Mouse (Mus musculus): ENCODE measurements around the gene Map3k1. TPM values are rescaled to one million over a fixed set of nuclear protein-coding genes. Genes with fewer than 3 reads are reported as not detected.

The Map3k1 gene
- polyA plus RNA-seq, 1 experiment from 2014 or later = 15.5 TPM

DNA sequence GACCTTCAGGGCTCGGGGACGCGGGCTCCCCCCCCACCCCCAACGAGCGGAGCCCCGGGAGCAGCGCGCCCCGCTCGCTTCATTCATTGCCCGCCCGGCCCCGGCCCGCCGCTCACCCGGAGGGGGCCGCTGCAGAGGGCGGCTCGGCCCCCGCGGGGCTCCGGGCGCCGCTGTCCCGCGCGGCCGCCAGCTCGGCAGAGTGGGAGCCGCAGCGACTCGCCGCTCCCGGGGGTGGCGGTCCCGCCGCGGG, 481 bp downstream of the Map3k1 start:
- H3K4me3 ChIP-seq (ENCODE audit: low read depth, low read length) = peak overlapping the region; percentile 85
- ATAC-seq (ENCODE audit: insufficient number of reproducible peaks, low FRiP score, low TSS enrichment, low read depth) (peak; percentile 40; the same call in 1 of the 2 replicates), DNase-seq (ENCODE audit: low spot score) (no peak)
- peak overlapping the region; percentile 91 for H3K27ac ChIP-seq (replicated peaks; ENCODE audit: low read depth, low read length)
- peaks cover 5% of the 10 kb centered on the region for H3K4me1 ChIP-seq (ENCODE audit: control insufficient read depth, insufficient read depth, low read length)
- H3K4me2 ChIP-seq (ENCODE audit: low read depth, severe bottlenecking) = peak overlapping the region; percentile 94
- WGBS = 3% methylated on average over 15 of the region's 38 CpGs
- no peaks in the 10 kb centered on the region for H3K36me3 ChIP-seq (ENCODE audit: control insufficient read depth, insufficient read depth, low read length)
- no peaks in the 10 kb centered on the region for H3K27me3 ChIP-seq (ENCODE audit: control insufficient read depth, insufficient read depth, low read length)
- H3K9me3 ChIP-seq (ENCODE audit: control insufficient read depth, low read length) = no peaks in the 10 kb centered on the region
- peak overlapping the region; percentile 94 for H3K9ac ChIP-seq (ENCODE audit: low read length)

DNA sequence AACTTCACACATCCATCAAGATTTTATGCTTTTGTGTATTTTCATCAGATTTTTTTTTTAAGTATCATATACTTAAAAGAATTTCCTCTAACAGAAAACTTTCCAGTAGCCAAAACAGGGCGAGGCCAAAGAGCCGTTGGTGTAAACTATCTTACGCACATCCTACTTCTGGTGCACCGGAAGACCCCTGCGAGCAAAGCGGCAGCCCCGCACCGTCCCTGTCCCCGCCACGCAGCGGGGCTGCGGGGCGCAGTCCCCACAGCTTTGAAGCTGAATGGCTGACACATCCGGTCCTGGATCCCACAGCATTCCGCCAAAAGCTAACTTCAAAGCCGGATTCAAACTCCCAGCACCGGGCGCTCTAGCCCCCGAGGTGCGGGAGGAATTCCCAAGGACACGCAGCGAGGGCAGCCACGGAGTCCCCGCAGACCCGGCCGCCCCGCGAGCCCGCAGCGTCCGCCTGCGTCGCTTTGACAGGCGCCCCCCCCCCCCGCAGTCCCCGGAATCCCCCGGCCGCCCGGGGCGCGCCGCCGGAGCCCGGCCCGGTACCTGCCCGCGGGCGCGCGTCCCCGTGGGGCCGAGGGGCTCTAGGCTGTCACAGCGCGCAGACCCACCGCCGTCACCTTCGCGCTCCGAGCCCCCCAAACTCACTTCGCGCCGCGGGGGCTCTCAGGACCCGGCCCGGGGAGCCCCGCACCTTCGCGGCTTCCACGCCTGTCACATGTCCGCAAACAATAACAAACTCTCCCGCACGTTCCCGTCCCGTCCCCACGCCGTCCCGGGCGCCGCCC, 1.0 kb downstream of the Map3k1 start:
- peak overlapping the region; percentile 85 for H3K4me3 ChIP-seq (ENCODE audit: low read depth, low read length)
- no peak; the same call in 1 of the 2 replicates for ATAC-seq (ENCODE audit: insufficient number of reproducible peaks, low FRiP score, low TSS enrichment, low read depth)
- H3K4me2 ChIP-seq (ENCODE audit: low read depth, severe bottlenecking) = peak overlapping the region; percentile 94
- no peaks in the 10 kb centered on the region for H3K36me3 ChIP-seq (ENCODE audit: control insufficient read depth, insufficient read depth, low read length)
- no peaks in the 10 kb centered on the region for H3K27me3 ChIP-seq (ENCODE audit: control insufficient read depth, insufficient read depth, low read length)
- WGBS = 0% methylated on average over 71 of the region's 79 CpGs
- DNase-seq (ENCODE audit: low spot score) = peak; percentile 67
- H3K4me1 ChIP-seq (ENCODE audit: control insufficient read depth, insufficient read depth, low read length) = peaks cover 5% of the 10 kb centered on the region
- H3K27ac ChIP-seq (replicated peaks; ENCODE audit: low read depth, low read length) = peak overlapping the region; percentile 91
- no peaks in the 10 kb centered on the region for H3K9me3 ChIP-seq (ENCODE audit: control insufficient read depth, low read length)
- peak overlapping the region; percentile 94 for H3K9ac ChIP-seq (ENCODE audit: low read length)

DNA sequence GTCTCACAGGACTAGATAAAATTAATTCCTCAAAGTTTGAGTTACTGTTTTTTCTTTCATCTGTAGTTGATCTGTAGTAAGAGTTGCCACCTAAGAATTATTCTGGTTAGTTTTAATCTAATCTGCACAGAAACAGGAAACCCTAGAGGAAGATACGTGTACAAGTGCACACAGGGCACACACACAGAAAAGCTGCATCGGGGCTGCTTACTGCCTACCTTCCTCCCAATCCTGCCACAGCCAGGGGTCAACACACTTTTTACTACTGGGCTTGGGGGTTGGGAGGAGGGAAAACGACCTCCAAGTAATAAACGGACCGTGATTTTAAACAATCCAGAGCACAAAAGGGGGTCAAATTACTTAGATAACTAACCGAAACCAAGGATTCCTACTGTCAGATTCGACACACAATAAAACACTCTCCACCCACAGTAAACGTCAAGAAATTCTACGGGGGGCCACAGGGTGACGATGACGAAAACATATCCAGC, 1.6 kb downstream of the Map3k1 start:
- Histone ChIP-seq H3K9ac (ENCODE audit: low read length) (peak overlapping the region; percentile 94; the same call in 1 of the 2 replicates), H3K4me2 (ENCODE audit: low read depth, severe bottlenecking) (peak overlapping the region; percentile 94), H3K36me3 (ENCODE audit: control insufficient read depth, insufficient read depth, low read length) (no peaks in the 10 kb centered on the region), H3K27ac (replicated peaks; ENCODE audit: low read depth, low read length) (no peak overlapping the region), H3K9me3 (ENCODE audit: control insufficient read depth, low read length) (no peaks in the 10 kb centered on the region), H3K4me3 (ENCODE audit: low read depth, low read length) (peak overlapping the region; percentile 85), H3K4me1 (ENCODE audit: control insufficient read depth, insufficient read depth, low read length) (peaks cover 8% of the 10 kb centered on the region), H3K27me3 (ENCODE audit: control insufficient read depth, insufficient read depth, low read length) (no peaks in the 10 kb centered on the region)
- no peak for ATAC-seq (ENCODE audit: insufficient number of reproducible peaks, low FRiP score, low TSS enrichment, low read depth)
- DNase-seq (ENCODE audit: low spot score) = peak; percentile 46
- WGBS = under 1% methylated on average over 11 of the region's 11 CpGs

DNA sequence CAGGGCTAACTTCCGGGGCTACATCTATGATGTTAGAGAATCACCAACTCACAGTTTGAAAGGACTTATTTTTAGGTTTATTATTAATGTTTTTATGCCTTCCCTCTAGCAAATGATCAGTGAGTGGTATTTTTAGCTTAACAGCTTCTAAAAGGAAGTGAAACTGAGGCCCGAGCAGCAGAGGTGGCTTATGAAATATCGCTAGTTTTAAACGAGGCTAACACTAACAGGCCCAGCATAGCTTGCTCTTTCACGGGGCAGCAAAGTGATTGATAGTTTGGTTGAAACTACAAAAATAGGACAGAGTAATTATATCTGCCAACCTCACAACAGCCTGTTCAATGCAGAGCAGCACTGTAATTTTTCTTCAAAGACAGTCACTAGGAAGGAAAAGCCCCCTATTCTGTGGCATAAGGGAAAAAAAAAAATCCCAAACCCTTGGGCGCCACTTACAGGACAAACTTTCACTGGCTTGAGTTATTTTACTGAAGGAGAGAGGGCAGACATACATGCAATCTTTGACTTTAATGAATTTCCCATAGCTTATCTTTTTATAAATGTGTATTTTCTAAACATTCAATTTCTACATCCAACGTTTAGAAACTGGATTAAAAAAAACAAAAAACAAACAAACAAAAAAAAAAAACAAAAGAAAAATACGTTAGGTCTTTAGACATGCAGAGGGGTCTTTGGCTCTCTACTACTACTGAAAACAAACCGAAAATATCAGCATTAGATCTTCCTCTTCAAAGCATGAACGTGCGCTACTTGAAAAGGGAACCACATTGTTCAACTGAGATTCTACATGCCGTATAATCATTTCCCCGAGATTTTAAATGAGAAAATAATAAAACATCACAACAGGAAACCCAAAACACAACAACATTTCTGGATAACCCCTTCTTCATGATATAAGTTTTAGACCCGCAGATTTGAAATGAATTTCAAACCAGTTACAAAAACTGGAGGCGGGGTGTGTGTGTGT, 2.8 kb downstream of the Map3k1 start:
- H3K9me3 ChIP-seq (ENCODE audit: control insufficient read depth, low read length) = no peaks in the 10 kb centered on the region
- H3K27ac ChIP-seq (replicated peaks; ENCODE audit: low read depth, low read length) = no peak overlapping the region
- H3K4me1 ChIP-seq (ENCODE audit: control insufficient read depth, insufficient read depth, low read length) = peaks cover 19% of the 10 kb centered on the region
- H3K27me3 ChIP-seq (ENCODE audit: control insufficient read depth, insufficient read depth, low read length) = no peaks in the 10 kb centered on the region
- ATAC-seq (ENCODE audit: insufficient number of reproducible peaks, low FRiP score, low TSS enrichment, low read depth) (no peak), DNase-seq (ENCODE audit: low spot score) (no peak)
- no peak overlapping the region for H3K9ac ChIP-seq (ENCODE audit: low read length)
- H3K4me3 ChIP-seq (ENCODE audit: low read depth, low read length) = no peak overlapping the region
- H3K4me2 ChIP-seq (ENCODE audit: low read depth, severe bottlenecking) = no peak overlapping the region
- WGBS = 52% methylated on average over 15 of the region's 15 CpGs
- H3K36me3 ChIP-seq (ENCODE audit: control insufficient read depth, insufficient read depth, low read length) = no peaks in the 10 kb centered on the region

DNA sequence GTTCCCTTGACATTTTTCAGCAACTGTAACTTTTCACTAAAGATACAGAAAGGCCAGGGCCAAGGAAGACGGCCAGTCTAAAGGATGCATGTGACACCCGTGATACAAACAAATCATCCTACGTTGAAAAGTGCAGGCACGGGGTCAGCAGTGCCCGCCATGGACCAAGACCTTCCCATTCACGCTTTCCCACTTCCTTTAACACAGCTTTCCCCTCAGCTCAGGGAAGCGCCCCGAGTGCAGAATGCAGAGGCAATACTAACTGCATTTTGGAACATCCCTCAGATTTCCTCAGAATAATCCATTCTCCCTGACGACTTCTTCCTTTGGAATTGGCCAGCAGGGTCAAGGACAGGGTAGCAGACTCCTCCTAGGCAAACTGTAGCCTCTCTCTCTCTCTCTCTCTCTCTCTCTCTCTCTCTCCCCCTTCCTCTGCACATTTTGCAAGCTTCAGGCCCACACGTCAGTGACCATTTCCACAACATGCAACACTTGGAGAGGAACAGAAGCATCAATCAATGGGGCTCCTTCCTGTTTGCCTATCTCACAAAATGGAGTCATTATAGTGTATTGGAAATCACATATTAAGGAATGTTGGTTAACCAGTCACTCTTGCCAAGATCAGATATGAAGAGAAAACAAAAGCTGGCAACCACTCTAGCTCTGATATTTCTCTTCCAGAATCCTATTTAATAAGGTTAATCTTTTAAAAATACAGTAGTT, 3.7 kb downstream of the Map3k1 start:
- no peaks in the 10 kb centered on the region for H3K27me3 ChIP-seq (ENCODE audit: control insufficient read depth, insufficient read depth, low read length)
- ATAC-seq (ENCODE audit: insufficient number of reproducible peaks, low FRiP score, low TSS enrichment, low read depth) = no peak
- no peaks in the 10 kb centered on the region for H3K9me3 ChIP-seq (ENCODE audit: control insufficient read depth, low read length)
- H3K4me2 ChIP-seq (ENCODE audit: low read depth, severe bottlenecking) = no peak overlapping the region
- no peak overlapping the region for H3K4me3 ChIP-seq (ENCODE audit: low read depth, low read length)
- H3K4me1 ChIP-seq (ENCODE audit: control insufficient read depth, insufficient read depth, low read length) = peaks cover 27% of the 10 kb centered on the region
- DNase-seq (ENCODE audit: low spot score) = no peak
- 59% methylated on average over 10 of the region's 10 CpGs for WGBS
- H3K36me3 ChIP-seq (ENCODE audit: control insufficient read depth, insufficient read depth, low read length) = no peaks in the 10 kb centered on the region
- H3K27ac ChIP-seq (replicated peaks; ENCODE audit: low read depth, low read length) = no peak overlapping the region
- H3K9ac ChIP-seq (ENCODE audit: low read length) = no peak overlapping the region

DNA sequence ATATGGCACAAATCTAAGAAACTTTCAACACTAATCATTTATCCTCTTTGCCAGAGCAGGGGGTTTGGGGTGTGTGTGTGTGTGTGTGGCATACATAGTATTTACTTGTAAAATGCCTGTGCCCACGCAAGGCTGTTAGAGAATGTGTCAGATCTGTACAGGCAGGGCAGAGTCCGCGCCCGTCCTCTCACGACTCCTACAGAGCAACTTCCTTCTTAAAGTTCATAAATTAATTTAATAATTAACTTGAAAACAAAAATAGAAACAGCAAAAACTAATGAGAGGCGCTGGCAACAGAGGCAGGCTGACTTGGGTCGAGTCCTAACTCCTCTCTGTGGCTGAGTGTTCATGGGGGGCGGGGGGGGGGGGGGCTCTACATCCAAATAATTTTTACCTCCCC, 4.6 kb downstream of the Map3k1 start:
- DNase-seq (ENCODE audit: low spot score) (no peak), ATAC-seq (ENCODE audit: insufficient number of reproducible peaks, low FRiP score, low TSS enrichment, low read depth) (no peak)
- Histone ChIP-seq H3K36me3 (ENCODE audit: control insufficient read depth, insufficient read depth, low read length) (no peaks in the 10 kb centered on the region), H3K27ac (replicated peaks; ENCODE audit: low read depth, low read length) (no peak overlapping the region), H3K4me3 (ENCODE audit: low read depth, low read length) (no peak overlapping the region), H3K4me2 (ENCODE audit: low read depth, severe bottlenecking) (no peak overlapping the region), H3K27me3 (ENCODE audit: control insufficient read depth, insufficient read depth, low read length) (no peaks in the 10 kb centered on the region), H3K9ac (ENCODE audit: low read length) (no peak overlapping the region), H3K4me1 (ENCODE audit: control insufficient read depth, insufficient read depth, low read length) (peaks cover 30% of the 10 kb centered on the region), H3K9me3 (ENCODE audit: control insufficient read depth, low read length) (no peaks in the 10 kb centered on the region)
- 71% methylated on average over 8 of the region's 8 CpGs for WGBS

DNA sequence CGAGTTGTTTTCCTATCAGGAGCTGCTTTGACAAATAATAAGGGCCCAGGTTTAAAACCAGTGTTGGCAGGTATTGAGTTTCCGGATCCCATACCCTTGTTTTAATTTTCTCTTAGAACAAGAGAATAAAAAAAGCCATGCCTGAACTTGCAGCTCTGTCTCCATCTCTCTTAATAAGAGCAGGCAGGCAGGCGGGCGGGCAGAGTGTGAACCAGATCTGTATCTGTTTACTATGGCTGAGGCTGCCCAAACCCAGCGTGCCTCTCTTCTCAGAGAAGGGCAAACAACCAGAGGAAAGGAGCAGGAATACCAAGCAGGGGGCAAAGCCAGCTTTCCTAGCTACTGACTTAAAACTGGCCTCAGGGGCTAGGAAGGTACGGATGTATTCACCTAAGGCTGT, 5.3 kb downstream of the Map3k1 start:
- WGBS = 57% methylated on average over 6 of the region's 6 CpGs
- H3K9me3 ChIP-seq (ENCODE audit: control insufficient read depth, low read length) = no peaks in the 10 kb centered on the region
- no peaks in the 10 kb centered on the region for H3K36me3 ChIP-seq (ENCODE audit: control insufficient read depth, insufficient read depth, low read length)
- H3K27me3 ChIP-seq (ENCODE audit: control insufficient read depth, insufficient read depth, low read length) = no peaks in the 10 kb centered on the region
- no peak overlapping the region for H3K4me3 ChIP-seq (ENCODE audit: low read depth, low read length)
- no peak overlapping the region for H3K9ac ChIP-seq (ENCODE audit: low read length)
- ATAC-seq (ENCODE audit: insufficient number of reproducible peaks, low FRiP score, low TSS enrichment, low read depth) (no peak), DNase-seq (ENCODE audit: low spot score) (no peak)
- H3K4me2 ChIP-seq (ENCODE audit: low read depth, severe bottlenecking) = no peak overlapping the region
- H3K27ac ChIP-seq (replicated peaks; ENCODE audit: low read depth, low read length) = no peak overlapping the region
- H3K4me1 ChIP-seq (ENCODE audit: control insufficient read depth, insufficient read depth, low read length) = peaks cover 34% of the 10 kb centered on the region

DNA sequence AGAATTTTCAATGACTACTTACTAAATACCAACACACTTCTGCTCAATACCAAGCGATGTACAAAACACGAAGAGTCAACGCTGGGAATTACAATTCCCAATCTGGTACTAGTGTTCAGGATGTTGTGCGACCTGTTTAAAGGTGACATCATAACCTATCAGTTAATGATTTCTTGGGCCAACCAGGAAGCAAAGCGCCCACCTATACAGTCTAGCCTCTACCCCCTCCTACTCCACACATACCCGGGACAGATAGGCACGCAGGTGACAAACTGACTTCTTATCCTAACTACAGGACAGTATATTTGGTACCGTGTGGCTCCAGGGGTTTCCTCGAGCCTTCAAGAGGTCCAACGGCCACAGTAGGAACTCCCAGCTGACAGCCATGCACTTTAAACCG, 5.9 kb downstream of the Map3k1 start:
- Histone ChIP-seq H3K27ac (replicated peaks; ENCODE audit: low read depth, low read length) (no peak overlapping the region), H3K9ac (ENCODE audit: low read length) (no peak overlapping the region), H3K4me1 (ENCODE audit: control insufficient read depth, insufficient read depth, low read length) (peaks cover 40% of the 10 kb centered on the region), H3K4me3 (ENCODE audit: low read depth, low read length) (no peak overlapping the region), H3K27me3 (ENCODE audit: control insufficient read depth, insufficient read depth, low read length) (no peaks in the 10 kb centered on the region), H3K9me3 (ENCODE audit: control insufficient read depth, low read length) (no peaks in the 10 kb centered on the region), H3K4me2 (ENCODE audit: low read depth, severe bottlenecking) (no peak overlapping the region), H3K36me3 (ENCODE audit: control insufficient read depth, insufficient read depth, low read length) (no peaks in the 10 kb centered on the region)
- ATAC-seq (ENCODE audit: insufficient number of reproducible peaks, low FRiP score, low TSS enrichment, low read depth) (no peak), DNase-seq (ENCODE audit: low spot score) (no peak)
- 87% methylated on average over 11 of the region's 11 CpGs for WGBS

Data from limb, embryonic 11.5 days (tissue).